Mouse (Mus musculus) thymus, adult 2 months (tissue): ENCODE measurements at regions not wholly inside any gene's neighbourhood (a gene's known extent, or its start where the extent isn't known, plus 50 kb on each side); places are given as distances from the start of the nearest gene placed in this dataset.

Source experiments
- CTCF ChIP-seq: fragments of 200-500 bp; IDR thresholded peaks from 2 replicates; pipeline ENCODE4 v1.5.1; 2012; ENCODE audit warnings: mild to moderate bottlenecking, control low read depth, low read length, moderate library complexity, borderline replicate concordance; ENCODE audit not compliant: control insufficient read depth, poor library complexity, insufficient read depth; ENCODE audit errors: extremely low read depth
- POLR2A ChIP-seq: fragments of 200-500 bp; IDR thresholded peaks from 2 replicates; pipeline ENCODE4 v1.6.1; 2012; ENCODE audit warnings: mild to moderate bottlenecking, low read length, control low read depth, moderate library complexity; ENCODE audit not compliant: control insufficient read depth, poor library complexity, insufficient read depth; ENCODE audit errors: extremely low read depth

DNA sequence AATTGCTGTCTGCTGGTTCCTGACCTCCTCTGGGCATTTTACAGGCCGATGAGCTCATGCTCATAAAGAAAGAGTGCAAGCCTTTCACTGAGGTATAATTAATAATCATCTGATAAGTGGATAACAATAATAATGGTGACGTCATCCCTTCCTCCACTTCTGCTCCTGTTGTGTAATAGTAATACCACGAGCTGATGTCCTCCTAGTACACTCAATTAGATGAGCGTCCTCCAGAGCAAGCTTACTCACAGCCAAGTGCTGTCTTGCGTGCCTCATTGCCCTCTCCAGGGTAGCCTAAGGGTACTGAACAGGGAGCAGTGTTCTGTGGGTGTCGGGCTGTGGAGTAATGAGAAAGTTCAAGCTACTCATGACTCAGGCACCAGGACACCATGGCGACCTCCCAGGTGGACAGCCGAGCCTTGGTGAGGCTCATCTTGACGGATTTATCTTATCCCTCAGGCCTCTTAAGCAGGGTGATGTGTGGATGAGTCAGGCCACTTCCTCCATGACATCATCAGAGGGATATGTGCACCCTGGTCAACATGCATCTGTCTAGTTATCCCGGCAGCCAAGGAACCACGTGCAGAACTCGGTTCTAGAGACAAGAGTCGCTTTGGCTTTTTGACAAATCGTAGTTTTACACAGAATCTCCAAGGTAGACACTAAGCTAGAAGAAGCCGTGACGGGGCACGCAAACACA, 135.9 kb upstream of the Tsc22d1 start:
- no peak for TF ChIP-seq CTCF
- no peak for TF ChIP-seq POLR2A
